Mouse (Mus musculus) kidney, postnatal 36 days (tissue): Measurements from ENCODE around the gene Tcf23.
"Not testable (repeated sequence)": the region's sequence is repeated elsewhere in the genome, so short reads cannot be mapped to it uniquely, and the experiment has no call there.

ENCODE experiments used
- DNase-seq, 2 experiments: peaks; one replicate each; pipeline ENCODE4 v3.0.0; 2021 to 2022; ENCODE audit warnings: mixed read lengths in 2 of 2

Tcf23 gene

DNA sequence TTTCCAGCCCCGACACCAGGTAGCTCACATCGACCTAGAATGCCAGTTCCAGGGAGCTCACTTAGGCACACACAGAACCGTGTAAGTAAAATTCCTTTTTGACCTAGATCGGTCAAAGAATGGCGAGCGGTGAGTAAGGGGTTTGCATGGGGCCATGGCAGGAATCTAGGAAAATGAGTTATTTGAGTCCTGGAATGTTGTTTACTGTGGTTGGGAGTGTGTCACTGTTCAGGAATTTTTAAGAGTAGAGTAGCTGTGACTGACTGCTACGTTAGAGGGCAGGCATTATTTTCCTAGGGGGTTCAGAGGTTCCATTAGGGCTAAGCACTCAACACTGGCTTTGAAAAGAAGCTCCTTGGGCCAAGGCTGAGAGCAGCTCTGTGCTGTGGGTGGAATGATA lies 31.7 kb downstream of the Tcf23 start:
- no peak for DNase-seq

DNA sequence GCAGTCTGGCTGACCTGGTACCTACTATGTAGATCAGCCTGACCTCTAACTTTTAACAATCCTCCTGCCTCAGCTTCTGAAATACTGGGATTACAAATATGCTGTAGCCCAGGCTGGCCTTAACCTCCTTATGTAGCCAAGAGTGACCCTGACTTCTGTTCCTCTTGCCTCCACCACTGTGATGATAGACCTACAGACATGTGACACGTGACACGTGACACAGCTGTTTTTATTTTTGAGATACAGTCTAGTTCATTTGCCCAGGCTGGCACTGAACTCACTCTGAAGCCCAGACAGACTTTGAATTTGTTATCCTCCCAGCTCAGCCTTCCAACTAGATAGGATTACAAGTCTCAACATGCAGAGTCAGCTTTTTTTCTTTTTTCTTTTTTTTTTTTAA lies 32.5 kb downstream of the Tcf23 start:
- DNase-seq, result no peak

DNA sequence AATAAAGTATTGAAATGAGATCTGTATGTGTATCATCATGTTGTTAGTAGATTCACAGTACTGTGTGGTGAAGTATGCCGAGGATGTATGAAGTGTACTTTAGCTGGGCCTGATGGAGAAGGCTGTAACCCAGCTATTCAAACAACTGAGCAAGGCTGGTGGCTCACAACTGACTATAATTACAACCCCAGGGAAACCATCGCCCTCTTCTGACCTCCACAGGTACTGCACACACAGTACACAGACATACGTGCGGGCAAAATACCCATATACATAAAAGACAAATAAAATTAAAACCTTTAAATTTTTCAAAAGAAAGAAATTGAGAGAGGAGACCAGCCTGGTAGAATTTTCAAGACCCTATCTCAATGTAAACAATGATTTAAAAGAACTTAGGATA lies 33.1 kb downstream of the Tcf23 start:
- no peak for DNase-seq

DNA sequence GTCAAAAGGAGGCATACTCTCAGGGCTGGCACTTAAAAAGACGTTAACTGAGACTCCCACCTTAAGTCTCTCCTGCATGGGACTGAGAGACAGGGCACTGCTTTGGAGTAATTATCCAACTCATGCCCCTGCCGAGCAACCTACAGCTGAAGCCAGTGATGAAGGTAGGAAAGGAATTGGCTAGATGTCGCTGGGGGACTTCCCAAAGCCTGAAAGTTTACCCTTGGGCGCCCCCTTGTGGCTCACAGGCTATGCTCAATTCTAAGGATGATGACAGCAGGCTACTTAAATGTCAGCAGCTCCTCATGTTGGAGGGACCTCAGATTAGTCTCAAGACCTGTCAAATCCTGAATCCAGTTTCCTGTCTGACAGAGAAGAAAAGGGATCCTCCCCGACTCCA lies 35.7 kb downstream of the Tcf23 start:
- peak; percentile 88 to 96 for DNase-seq

DNA sequence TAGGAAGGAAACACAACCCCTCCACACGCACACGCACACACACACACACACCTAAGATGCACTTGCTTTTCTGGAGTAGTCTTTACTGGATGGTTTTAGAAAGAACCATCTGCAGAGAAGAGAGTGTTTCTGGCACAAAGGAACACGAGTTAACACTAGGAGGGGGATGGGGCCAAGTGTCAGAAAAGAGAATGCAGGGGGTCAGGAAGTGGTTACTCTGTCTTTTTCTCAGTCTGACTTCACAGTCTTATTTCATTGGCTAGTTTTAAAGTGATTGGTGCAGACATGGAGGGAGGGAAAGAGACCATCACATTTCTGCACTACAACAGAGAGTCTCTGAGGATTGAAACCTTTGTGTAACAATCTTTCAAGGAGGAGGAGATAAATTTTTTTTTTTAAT lies 44.3 kb downstream of the Tcf23 start:
- DNase-seq, result no peak

DNA sequence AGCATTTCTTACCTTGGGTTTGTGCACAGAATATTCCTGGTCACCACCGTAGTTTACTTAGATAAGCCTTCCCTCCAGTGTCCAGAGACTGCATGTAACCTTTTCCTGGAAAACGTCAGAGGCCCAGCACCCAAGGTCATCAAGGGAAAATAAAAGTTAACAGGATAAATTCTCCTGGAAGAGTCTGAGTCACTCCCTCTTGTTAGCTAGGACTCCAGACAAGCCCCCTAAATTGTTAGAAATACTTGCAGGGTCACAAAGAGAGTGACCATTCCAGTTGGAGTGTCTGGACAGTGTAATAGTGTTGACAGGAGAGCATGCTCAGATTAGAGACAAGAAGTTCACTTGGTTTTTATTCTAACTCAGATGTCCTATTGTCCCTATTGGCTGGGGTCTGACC lies 47.5 kb downstream of the Tcf23 start:
- no peak for DNase-seq

DNA sequence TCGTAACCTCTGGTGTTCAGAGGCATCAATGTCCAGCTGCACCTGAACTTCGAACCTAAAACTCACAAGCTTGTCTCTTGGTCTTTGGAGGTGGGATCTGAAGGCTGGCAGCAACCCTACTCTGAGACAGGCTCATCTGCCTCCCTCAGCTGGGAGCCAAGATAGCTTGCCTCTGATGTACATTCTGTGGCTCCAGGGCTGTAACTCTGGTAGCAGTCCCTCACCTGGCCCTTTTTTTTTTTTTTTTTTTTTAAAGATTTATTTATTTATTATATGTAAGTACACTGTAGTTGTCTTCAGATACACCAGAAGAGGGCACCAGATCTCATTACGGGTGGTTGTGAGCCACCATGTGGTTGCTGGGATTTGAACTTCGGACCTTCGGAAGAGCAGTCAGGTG lies 53.3 kb downstream of the Tcf23 start:
- DNase-seq, result not testable (repeated sequence)

DNA sequence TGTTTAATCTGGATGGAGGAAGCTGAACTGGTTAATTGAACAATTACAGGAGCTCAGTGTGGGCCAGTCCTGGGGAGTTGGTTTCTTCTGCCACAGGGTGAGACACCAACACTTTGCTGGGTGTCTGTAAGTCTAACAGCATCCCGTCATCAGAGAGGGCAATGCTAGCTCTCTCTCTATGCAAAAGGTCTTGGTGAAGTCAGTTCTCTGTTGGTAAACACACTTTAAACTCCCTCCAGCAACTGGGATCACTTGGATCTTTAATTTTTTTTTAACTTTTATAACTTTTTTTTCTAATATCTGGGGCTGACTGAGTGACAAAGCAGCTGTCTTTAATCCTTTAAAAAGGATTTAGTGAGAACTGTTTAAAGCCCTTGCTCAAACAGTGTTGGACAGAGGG lies 54.2 kb downstream of the Tcf23 start:
- no peak for DNase-seq

DNA sequence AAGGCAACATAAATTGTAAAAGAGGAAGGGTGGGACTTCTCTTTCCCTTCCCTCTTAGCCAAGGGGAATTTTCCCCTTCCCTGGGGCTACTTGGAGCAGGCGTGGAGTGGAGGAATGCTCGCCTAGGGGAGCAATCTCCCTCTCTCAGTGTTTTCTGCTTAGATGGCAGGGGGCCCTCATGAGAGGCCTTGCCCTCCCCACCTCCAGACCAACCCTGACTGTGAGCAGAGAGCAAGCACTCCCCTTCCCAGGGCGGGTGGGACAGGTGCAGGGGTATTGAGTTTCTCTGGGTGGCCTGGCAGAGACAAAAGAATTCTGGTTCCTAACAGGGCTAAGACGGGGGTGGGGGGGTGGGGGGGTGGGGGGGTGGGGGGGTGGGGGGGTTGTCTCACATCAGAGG lies 54.8 kb downstream of the Tcf23 start:
- DNase-seq, result no peak

DNA sequence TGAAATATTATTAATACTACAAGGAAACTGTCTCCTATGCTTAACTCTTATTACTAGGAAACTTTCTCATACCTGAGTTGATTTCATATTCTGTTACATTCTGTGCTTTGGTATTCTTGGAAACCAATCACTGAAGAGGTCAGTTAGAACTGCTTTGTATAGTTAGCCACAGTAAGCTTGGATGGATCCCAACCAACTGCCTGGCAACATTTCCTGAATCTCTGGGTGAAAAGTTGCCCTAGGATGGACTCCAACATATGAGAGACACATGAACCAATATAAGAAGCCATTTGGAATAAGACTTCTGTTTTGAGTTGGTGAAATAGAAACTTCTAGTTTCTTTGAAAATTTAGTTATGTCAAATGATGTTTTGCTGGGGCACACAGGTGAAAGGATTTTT lies 56.2 kb downstream of the Tcf23 start:
- no peak for DNase-seq
